In the genomic region with DNA sequence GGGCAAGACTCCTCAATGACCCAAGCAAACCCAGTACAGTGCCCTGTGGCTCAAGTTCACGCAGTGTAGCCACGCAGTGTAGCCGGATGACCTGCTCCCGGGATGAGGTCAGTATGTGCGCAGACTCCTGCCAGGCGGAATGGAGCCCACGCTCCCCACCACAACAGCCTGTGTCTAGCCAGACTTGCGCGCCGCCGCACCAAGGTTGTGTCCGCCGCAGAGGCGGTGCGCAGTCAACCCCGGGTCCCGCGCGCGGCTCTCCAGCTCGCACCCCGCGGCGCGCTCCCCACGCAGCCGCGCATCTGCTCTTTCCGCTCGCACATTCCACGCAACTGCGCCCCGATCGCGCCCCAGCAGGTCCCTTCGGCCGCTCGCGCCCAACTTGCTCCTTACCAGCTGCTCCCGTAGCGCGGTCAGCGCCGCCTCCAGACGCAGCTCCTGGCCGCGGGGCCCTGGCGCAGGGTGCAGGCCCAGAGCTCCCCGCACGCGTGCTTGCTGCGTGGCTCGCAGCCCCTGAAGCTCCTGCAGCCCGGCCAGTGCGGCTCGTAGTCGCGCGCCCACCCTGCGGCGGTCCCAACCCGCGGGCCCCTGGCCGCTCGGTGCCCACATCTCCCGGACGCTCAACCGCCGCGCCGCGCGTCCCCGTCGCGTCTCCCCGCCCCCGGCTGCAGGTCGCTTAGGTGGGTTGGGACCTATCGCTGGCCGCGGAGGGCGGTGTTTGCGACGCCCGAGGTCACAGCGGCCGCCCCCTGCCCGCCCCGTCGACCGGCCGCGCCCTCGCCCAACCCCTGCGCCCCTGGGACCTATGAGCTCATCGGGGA, we compare ENCODE assay signal across 8 mouse cellular contexts. TPM values are rescaled to one million over a fixed set of nuclear protein-coding genes. Genes with fewer than 3 reads are reported as not detected.
DNase-seq lines count a peak whose midpoint lies in the region; ATAC-seq lines count a peak whose summit lies in the region.

No protein-coding gene starts in this region.

- peak overlapping the region; percentile 53 for H3K4me3 ChIP-seq in forebrain, embryonic 15.5 days
- H3K4me3 ChIP-seq in hindbrain, embryonic 15.5 days, result peak overlapping the region; percentile 64

- DNase-seq in urinary bladder, adult 18-20 months (ENCODE audit: low spot score in 2 of 2), result peak; percentile 10 to 49
- no peak for DNase-seq in urinary bladder, postnatal 10 days (ENCODE audit: low spot score)
- DNase-seq in left cerebral cortex, adult 18-20 months (ENCODE audit: low spot score in 2 of 2), result peak; percentile 60 to 81
- DNase-seq in lung, postnatal 14 days, result peak; percentile 61
- peak; percentile 57 to 59 for DNase-seq in right cerebral cortex, postnatal 36 days (ENCODE audit: low spot score in 2 of 2)
- no peak for DNase-seq in thymus, adult 18-20 months

- peaks cover 36% of the 10 kb centered on the region for H3K27me3 ChIP-seq in forebrain, embryonic 15.5 days
- peaks cover 25% of the 10 kb centered on the region for H3K27me3 ChIP-seq in hindbrain, embryonic 15.5 days

- H3K9me3 ChIP-seq in forebrain, embryonic 15.5 days, result no peaks in the 10 kb centered on the region
- no peaks in the 10 kb centered on the region for H3K9me3 ChIP-seq in hindbrain, embryonic 15.5 days

- peak; percentile 36 for ATAC-seq in forebrain, embryonic 15.5 days (replicated peaks)
- ATAC-seq in hindbrain, embryonic 15.5 days (ENCODE audit: low FRiP score, low read depth), result peak; percentile 71

- H3K36me3 ChIP-seq in forebrain, embryonic 15.5 days, result no peaks in the 10 kb centered on the region
- no peaks in the 10 kb centered on the region for H3K36me3 ChIP-seq in hindbrain, embryonic 15.5 days

- H3K27ac ChIP-seq in forebrain, embryonic 15.5 days (replicated peaks), result no peak overlapping the region
- peak overlapping the region; percentile 61 for H3K27ac ChIP-seq in hindbrain, embryonic 15.5 days (replicated peaks)

- under 1% methylated on average over 94 of the region's 97 CpGs for WGBS in forebrain, embryonic 15.5 days
- WGBS in hindbrain, embryonic 15.5 days, result under 1% methylated on average over 95 of the region's 97 CpGs

- H3K4me1 ChIP-seq in forebrain, embryonic 15.5 days, result peaks cover 32% of the 10 kb centered on the region
- peaks cover 35% of the 10 kb centered on the region for H3K4me1 ChIP-seq in hindbrain, embryonic 15.5 days (replicated peaks)

- peak overlapping the region; percentile 52 for H3K9ac ChIP-seq in forebrain, embryonic 15.5 days (replicated peaks)
- peak overlapping the region; percentile 73 for H3K9ac ChIP-seq in hindbrain, embryonic 15.5 days

- peak overlapping the region; percentile 92 for H3K4me2 ChIP-seq in forebrain, embryonic 15.5 days (replicated peaks)
- H3K4me2 ChIP-seq in hindbrain, embryonic 15.5 days, result peak overlapping the region; percentile 88

RNA-seq across cellular contexts. Expression of a gene that starts 0.8 kb away (rescaled TPM):
- 0.57 and 1.1 TPM in 2 replicates for polyA plus RNA-seq in forebrain, embryonic 15.5 days (2015; fragmentation: Nextera tagmentation; extraction: Ambion mirVana)
- polyA plus RNA-seq in hindbrain, embryonic 15.5 days (2015; fragmentation: Nextera tagmentation; extraction: Ambion mirVana), result 2.0 and 2.4 TPM in 2 replicates
- total RNA-seq in left cerebral cortex, adult 18-20 months (2021), result 10 to 100 TPM; 68.0 to 88.0 TPM

Comparison
In these comparisons a context has a peak if more than half of its experiments do, and no peak if none do; other contexts are left out.
1. DNase-seq: peak in urinary bladder, adult 18-20 months (2 of 2), left cerebral cortex, adult 18-20 months (2 of 2), lung, postnatal 14 days (single experiment) and right cerebral cortex, postnatal 36 days (2 of 2); none in urinary bladder, postnatal 10 days (single experiment) and thymus, adult 18-20 months (0 of 2).